Mouse (Mus musculus): Measurements from ENCODE around the gene Rbm44.

DNA sequence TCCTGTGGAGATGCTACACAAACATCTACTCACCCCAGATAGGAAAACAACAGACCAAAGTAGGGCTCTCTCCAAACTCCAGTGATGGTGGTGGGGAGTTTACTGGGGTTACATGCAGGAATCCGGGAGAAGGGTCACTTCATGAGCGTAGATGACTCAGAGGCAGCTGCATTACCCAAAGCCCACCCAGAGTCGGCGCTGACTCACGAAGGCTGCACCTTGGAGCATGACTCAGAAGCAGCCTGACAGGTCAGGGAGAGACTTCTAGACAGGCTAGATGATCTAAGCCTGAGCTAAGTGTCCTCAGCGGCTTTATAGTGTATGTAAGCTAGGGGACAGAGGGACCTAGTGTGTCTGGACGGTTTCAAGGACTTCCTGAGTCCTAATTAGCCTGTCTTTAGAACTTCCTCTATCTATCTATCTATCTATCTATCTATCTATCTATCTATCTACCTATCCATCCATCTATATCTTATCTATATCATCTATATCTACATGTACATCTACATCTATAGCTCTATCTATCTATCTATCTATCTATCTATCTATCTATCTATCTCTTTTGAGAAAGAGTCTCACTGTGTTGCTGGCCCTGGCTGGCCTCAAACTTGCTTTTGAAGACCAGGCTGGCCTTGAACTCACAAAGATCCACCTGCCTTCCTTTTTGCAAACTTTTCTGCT, 74.9 kb downstream of the Rbm44 start:
- TF ChIP-seq EP300 (IDR thresholded peaks at IDR 0.05; ENCODE audit: low read depth) (no peak), CTCF (IDR thresholded peaks at IDR 0.05; ENCODE audit: low read depth) (no peak)
